Mouse (Mus musculus): ENCODE results near the gene Pusl1. TPM values are rescaled to one million over a fixed set of nuclear protein-coding genes. Genes with fewer than 3 reads are reported as not detected.

Pusl1 gene
- total and polyA plus RNA-seq, 2 experiments from 2014 or later = 54.3 to 95.9 TPM

GRCm38 (mm10) chr4:155851368-155851767, 40.2 kb downstream of the Pusl1 start:
- no peaks in the 10 kb centered on the region for H3K27me3 ChIP-seq (ENCODE audit: insufficient read depth, low read length)
- H3K4me1 ChIP-seq (ENCODE audit: insufficient read depth, low read length) = peaks cover 17% of the 10 kb centered on the region
- no peak overlapping the region for H3K4me2 ChIP-seq (ENCODE audit: low read depth, low read length, poor library complexity, severe bottlenecking)
- peaks cover 30% of the 10 kb centered on the region for H3K36me3 ChIP-seq (ENCODE audit: insufficient read depth, low read length)
- H3K9ac ChIP-seq (replicated peaks; ENCODE audit: low read length, poor library complexity, severe bottlenecking) = no peak overlapping the region
- TF ChIP-seq CTCF (IDR thresholded peaks at IDR 0.05) = no peak
- H3K4me3 ChIP-seq (ENCODE audit: low read depth, low read length) = no peak overlapping the region
- no peak for ATAC-seq (ENCODE audit: low FRiP score)
- H3K27ac ChIP-seq (ENCODE audit: low read depth, low read length) = no peak overlapping the region
- no peaks in the 10 kb centered on the region for H3K9me3 ChIP-seq (ENCODE audit: low read length)
- 93% methylated on average over 3 of the region's 3 CpGs for WGBS
- no peak for DNase-seq (ENCODE audit: low spot score)

- WGBS = 96% methylated on average over 3 of the region's 3 CpGs
- TF ChIP-seq CTCF (IDR thresholded peaks at IDR 0.05) = no peak
- H3K4me3 ChIP-seq (ENCODE audit: low read depth, low read length) = no peak overlapping the region
- no peaks in the 10 kb centered on the region for H3K27me3 ChIP-seq (ENCODE audit: insufficient read depth, low read length)
- H3K9ac ChIP-seq (replicated peaks; ENCODE audit: low read length, poor library complexity, severe bottlenecking) = no peak overlapping the region
- no peak for ATAC-seq (ENCODE audit: low FRiP score)
- 0 out of 2 replicates have a peak overlapping the region, but pooled peaks have one; percentile 24 for H3K4me2 ChIP-seq (ENCODE audit: low read depth, low read length, poor library complexity, severe bottlenecking)
- no peak overlapping the region for H3K27ac ChIP-seq (ENCODE audit: low read depth, low read length)
- H3K9me3 ChIP-seq (ENCODE audit: low read length) = no peaks in the 10 kb centered on the region
- DNase-seq (ENCODE audit: low spot score) = no peak
- H3K36me3 ChIP-seq (ENCODE audit: insufficient read depth, low read length) = peaks cover 16% of the 10 kb centered on the region
- peaks cover 17% of the 10 kb centered on the region for H3K4me1 ChIP-seq (ENCODE audit: insufficient read depth, low read length)
These were observed 41.7 kb downstream of the Pusl1 start for GRCm38 (mm10) chr4:155849792-155850451.

- WGBS = 92% methylated on average over 2 of the region's 2 CpGs
These were observed 42.2 kb downstream of the Pusl1 start for GRCm38 (mm10) chr4:155849391-155849790.

GRCm38 (mm10) chr4:155848434-155849095, 43.0 kb downstream of the Pusl1 start:
- Histone ChIP-seq H3K4me3 (ENCODE audit: low read depth, low read length) (peak overlapping the region; percentile 86), H3K9me3 (ENCODE audit: low read length) (no peaks in the 10 kb centered on the region), H3K4me2 (ENCODE audit: low read depth, low read length, poor library complexity, severe bottlenecking) (peak overlapping the region; percentile 95), H3K27me3 (ENCODE audit: insufficient read depth, low read length) (no peaks in the 10 kb centered on the region), H3K9ac (replicated peaks; ENCODE audit: low read length, poor library complexity, severe bottlenecking) (peak overlapping the region; percentile 86), H3K36me3 (ENCODE audit: insufficient read depth, low read length) (0 out of 2 replicates have a peak, but pooled peaks cover 3% of the 10 kb centered on the region), H3K4me1 (ENCODE audit: insufficient read depth, low read length) (peaks cover 17% of the 10 kb centered on the region), H3K27ac (ENCODE audit: low read depth, low read length) (no peak overlapping the region)
- WGBS = 56% methylated on average over 7 of the region's 7 CpGs
- no peak for TF ChIP-seq CTCF (IDR thresholded peaks at IDR 0.05)
- no peak for DNase-seq (ENCODE audit: low spot score)
- ATAC-seq (ENCODE audit: low FRiP score) = no peak

More at GRCm38 (mm10) chr4:155849391-155849790, 42.2 kb downstream of the Pusl1 start:
- no peak for TF ChIP-seq CTCF (IDR thresholded peaks at IDR 0.05)
- ATAC-seq (ENCODE audit: low FRiP score) (no peak), DNase-seq (ENCODE audit: low spot score) (no peak)
- Histone ChIP-seq H3K4me3 (ENCODE audit: low read depth, low read length) (peak overlapping the region; percentile 86; the same call in 1 of the 2 replicates), H3K27me3 (ENCODE audit: insufficient read depth, low read length) (no peaks in the 10 kb centered on the region), H3K27ac (ENCODE audit: low read depth, low read length) (no peak overlapping the region), H3K4me2 (ENCODE audit: low read depth, low read length, poor library complexity, severe bottlenecking) (peak overlapping the region; percentile 24; the same call in 1 of the 2 replicates), H3K4me1 (ENCODE audit: insufficient read depth, low read length) (peaks cover 17% of the 10 kb centered on the region), H3K36me3 (ENCODE audit: insufficient read depth, low read length) (peaks cover 11% of the 10 kb centered on the region), H3K9me3 (ENCODE audit: low read length) (no peaks in the 10 kb centered on the region), H3K9ac (replicated peaks; ENCODE audit: low read length, poor library complexity, severe bottlenecking) (no peak overlapping the region)

GRCm38 (mm10) chr4:155847591-155848352, 43.8 kb downstream of the Pusl1 start:
- no peak for TF ChIP-seq CTCF (IDR thresholded peaks at IDR 0.05)
- H3K36me3 ChIP-seq (ENCODE audit: insufficient read depth, low read length) = no peaks in the 10 kb centered on the region
- peak overlapping the region; percentile 95 for H3K4me2 ChIP-seq (ENCODE audit: low read depth, low read length, poor library complexity, severe bottlenecking)
- H3K9ac ChIP-seq (replicated peaks; ENCODE audit: low read length, poor library complexity, severe bottlenecking) = peak overlapping the region; percentile 86
- DNase-seq (ENCODE audit: low spot score) (no peak), ATAC-seq (ENCODE audit: low FRiP score) (peak; percentile 56)
- H3K9me3 ChIP-seq (ENCODE audit: low read length) = no peaks in the 10 kb centered on the region
- under 1% methylated on average over 65 of the region's 69 CpGs for WGBS
- peak overlapping the region; percentile 86 for H3K4me3 ChIP-seq (ENCODE audit: low read depth, low read length)
- H3K27ac ChIP-seq (ENCODE audit: low read depth, low read length) = peak overlapping the region; percentile 82
- H3K4me1 ChIP-seq (ENCODE audit: insufficient read depth, low read length) = peaks cover 17% of the 10 kb centered on the region
- H3K27me3 ChIP-seq (ENCODE audit: insufficient read depth, low read length) = no peaks in the 10 kb centered on the region

Data from midbrain, postnatal 0 days (tissue).